Mouse (Mus musculus): ENCODE results near the gene Dlx2. TPM values are rescaled to one million over a fixed set of nuclear protein-coding genes. Genes with fewer than 3 reads are reported as not detected.
A peak's percentile ranks its signal among the peaks of the same experiment; 100 is the strongest.

The Dlx2 gene
- polyA plus RNA-seq, 1 experiment from 2014 or later = 0.39 TPM

DNA sequence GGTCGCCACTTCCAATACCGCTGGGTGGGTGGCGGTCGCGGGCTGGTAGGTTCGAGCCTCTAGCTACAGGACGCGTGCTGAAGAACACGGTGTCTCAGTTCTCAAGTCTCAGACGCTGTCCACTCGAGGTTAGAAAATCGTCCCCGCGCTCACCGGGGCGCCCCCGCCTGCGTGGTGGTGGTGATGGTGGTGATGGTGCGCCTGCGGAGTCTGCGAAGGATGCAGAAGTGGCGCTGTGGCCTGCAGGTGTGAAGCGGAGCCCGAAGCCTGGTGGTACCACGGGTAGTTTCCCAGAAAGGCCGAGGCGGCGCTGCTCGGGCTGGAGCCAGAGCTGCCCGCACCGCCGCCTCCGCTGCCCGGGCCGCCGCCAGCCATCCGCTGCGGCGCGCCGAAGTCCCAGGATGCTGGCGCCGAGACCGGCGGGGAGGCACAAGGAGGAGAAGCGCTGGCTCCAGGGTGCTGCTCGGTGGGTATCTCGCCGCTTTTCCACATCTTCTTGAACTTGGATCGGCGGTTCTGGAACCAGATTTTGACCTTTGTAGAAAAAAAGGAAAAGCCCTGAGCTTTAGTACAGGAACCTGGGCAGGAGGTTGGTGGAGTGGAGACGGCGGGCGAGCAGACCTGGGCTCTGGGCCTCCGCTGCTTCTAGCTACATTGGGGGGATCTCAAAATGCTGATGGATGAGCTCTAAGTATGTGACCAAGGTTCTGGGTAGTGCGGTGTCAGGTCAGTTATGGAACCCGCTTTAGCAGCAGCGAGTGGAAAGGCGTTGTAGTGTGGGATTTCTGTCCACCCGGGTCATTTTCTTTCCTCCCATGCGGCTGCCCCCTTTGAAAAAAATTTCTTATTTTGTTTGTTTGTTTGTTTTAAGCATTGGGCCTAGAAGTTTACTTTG is 1.9 kb downstream of the Dlx2 start:
- Histone ChIP-seq H3K9me3 (ENCODE audit: control insufficient read depth, low read length) (no peaks in the 10 kb centered on the region), H3K4me2 (ENCODE audit: low read length) (peak overlapping the region; percentile 81), H3K27ac (replicated peaks in 1 of 2; ENCODE audit: control insufficient read depth in 1 of 2, insufficient read depth in 1 of 2, low read depth in 2 of 2, low read length in 2 of 2) (no peak overlapping the region), H3K9ac (ENCODE audit: low read length) (no peak overlapping the region), H3K36me3 (ENCODE audit: control insufficient read depth, insufficient read depth, low read length) (no peaks in the 10 kb centered on the region), H3K27me3 (ENCODE audit: control insufficient read depth, insufficient read depth, low read length) (peaks cover 93% of the 10 kb centered on the region), H3K4me1 (ENCODE audit: control insufficient read depth in 2 of 2, insufficient read depth in 2 of 2, low read length in 2 of 2) (peaks cover 7 to 31% of the 10 kb centered on the region in 2 experiments), H3K4me3 (ENCODE audit: control insufficient read depth in 1 of 2, insufficient read depth in 1 of 2, low read depth in 1 of 2, low read length in 2 of 2) (peak overlapping the region in 1 of 2 experiments; percentile 7; a peak in 1 of 4 replicates)
- WGBS = 2% methylated on average over 61 of the region's 61 CpGs
- ATAC-seq (ENCODE audit: insufficient number of reproducible peaks, insufficient read depth, low FRiP score, low read depth) = no peak

GRCm38 (mm10) chr2:71543948-71544347 is 2.6 kb downstream of the Dlx2 start:
- no peak overlapping the region for H3K27ac ChIP-seq (replicated peaks in 1 of 2; ENCODE audit: control insufficient read depth in 1 of 2, insufficient read depth in 1 of 2, low read depth in 2 of 2, low read length in 2 of 2)
- whole genome bisulfite sequencing = 4% methylated on average over 20 of the region's 20 CpGs
- no peaks in the 10 kb centered on the region for H3K9me3 ChIP-seq (ENCODE audit: control insufficient read depth, low read length)
- peak overlapping the region; percentile 12; the same call in 1 of the 2 replicates for H3K4me2 ChIP-seq (ENCODE audit: low read length)
- H3K9ac ChIP-seq (ENCODE audit: low read length) = no peak overlapping the region
- H3K36me3 ChIP-seq (ENCODE audit: control insufficient read depth, insufficient read depth, low read length) = no peaks in the 10 kb centered on the region
- H3K27me3 ChIP-seq (ENCODE audit: control insufficient read depth, insufficient read depth, low read length) = peaks cover 93% of the 10 kb centered on the region
- H3K4me3 ChIP-seq (ENCODE audit: control insufficient read depth in 1 of 2, insufficient read depth in 1 of 2, low read depth in 1 of 2, low read length in 2 of 2) = peak overlapping the region in 1 of 2 experiments; percentile 7; a peak in 1 of 4 replicates
- no peak for ATAC-seq (ENCODE audit: insufficient number of reproducible peaks, insufficient read depth, low FRiP score, low read depth)
- peaks cover 7 to 31% of the 10 kb centered on the region in 2 experiments for H3K4me1 ChIP-seq (ENCODE audit: control insufficient read depth in 2 of 2, insufficient read depth in 2 of 2, low read length in 2 of 2)

- no peak overlapping the region for H3K4me2 ChIP-seq (ENCODE audit: low read length)
- H3K4me3 ChIP-seq (ENCODE audit: control insufficient read depth in 1 of 2, insufficient read depth in 1 of 2, low read depth in 1 of 2, low read length in 2 of 2) = no peak overlapping the region
- H3K4me1 ChIP-seq (ENCODE audit: control insufficient read depth in 2 of 2, insufficient read depth in 2 of 2, low read length in 2 of 2) = peaks cover 7 to 31% of the 10 kb centered on the region in 2 experiments
Observed at GRCm38 (mm10) chr2:71543531-71543930, 3.0 kb downstream of the Dlx2 start.

DNA sequence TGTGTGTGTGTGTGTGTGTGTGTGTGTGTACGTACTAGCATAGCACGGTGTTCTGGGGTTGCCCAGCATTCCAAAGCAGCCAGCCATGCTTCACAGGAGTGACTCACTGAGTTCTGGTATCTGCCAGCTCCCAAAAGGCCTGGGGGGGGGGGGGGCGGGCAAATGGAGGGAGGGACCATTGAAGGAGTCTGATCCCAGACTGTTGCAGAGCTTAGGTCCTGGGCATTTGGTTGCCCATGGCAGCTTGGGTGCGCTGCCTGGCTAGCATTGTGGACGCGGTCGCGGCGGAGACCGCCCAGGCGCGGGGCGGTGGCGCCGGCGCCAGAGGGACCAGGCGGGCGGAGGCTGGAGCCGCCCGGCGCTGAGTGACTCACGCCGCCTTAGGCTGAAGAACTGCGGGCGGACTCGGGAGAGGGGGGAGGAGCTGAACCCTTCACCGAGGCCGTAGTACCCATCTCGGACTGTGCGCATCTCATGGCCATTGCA is 3.7 kb downstream of the Dlx2 start:
- Histone ChIP-seq H3K9me3 (ENCODE audit: control insufficient read depth, low read length) (no peaks in the 10 kb centered on the region), H3K27ac (replicated peaks in 1 of 2; ENCODE audit: control insufficient read depth in 1 of 2, insufficient read depth in 1 of 2, low read depth in 2 of 2, low read length in 2 of 2) (no peak overlapping the region), H3K27me3 (ENCODE audit: control insufficient read depth, insufficient read depth, low read length) (peaks cover 93% of the 10 kb centered on the region), H3K9ac (ENCODE audit: low read length) (no peak overlapping the region), H3K4me1 (ENCODE audit: control insufficient read depth in 2 of 2, insufficient read depth in 2 of 2, low read length in 2 of 2) (peaks cover 7 to 31% of the 10 kb centered on the region in 2 experiments), H3K36me3 (ENCODE audit: control insufficient read depth, insufficient read depth, low read length) (no peaks in the 10 kb centered on the region), H3K4me3 (ENCODE audit: control insufficient read depth in 1 of 2, insufficient read depth in 1 of 2, low read depth in 1 of 2, low read length in 2 of 2) (peak overlapping the region; percentile 0 to 13; a peak in 3 of 4 replicates), H3K4me2 (ENCODE audit: low read length) (peak overlapping the region; percentile 53)
- WGBS = 1% methylated on average over 24 of the region's 30 CpGs
- peak; percentile 37; the same call in 1 of the 2 replicates for ATAC-seq (ENCODE audit: insufficient number of reproducible peaks, insufficient read depth, low FRiP score, low read depth)

More at GRCm38 (mm10) chr2:71543531-71543930, 3.0 kb downstream of the Dlx2 start:
- no peaks in the 10 kb centered on the region for H3K36me3 ChIP-seq (ENCODE audit: control insufficient read depth, insufficient read depth, low read length)
- no peak overlapping the region for H3K27ac ChIP-seq (replicated peaks in 1 of 2; ENCODE audit: control insufficient read depth in 1 of 2, insufficient read depth in 1 of 2, low read depth in 2 of 2, low read length in 2 of 2)
- no peaks in the 10 kb centered on the region for H3K9me3 ChIP-seq (ENCODE audit: control insufficient read depth, low read length)
- H3K9ac ChIP-seq (ENCODE audit: low read length) = no peak overlapping the region
- 4% methylated on average over 9 of the region's 9 CpGs for WGBS
- H3K27me3 ChIP-seq (ENCODE audit: control insufficient read depth, insufficient read depth, low read length) = peaks cover 93% of the 10 kb centered on the region
- ATAC-seq (ENCODE audit: insufficient number of reproducible peaks, insufficient read depth, low FRiP score, low read depth) = no peak

GRCm38 (mm10) chr2:71542227-71542815 is 4.2 kb downstream of the Dlx2 start:
- H3K4me1 ChIP-seq (ENCODE audit: control insufficient read depth in 2 of 2, insufficient read depth in 2 of 2, low read length in 2 of 2) = peaks cover 7 to 31% of the 10 kb centered on the region in 2 experiments
- no peak overlapping the region; a peak in 1 of 4 replicates for H3K4me3 ChIP-seq (ENCODE audit: control insufficient read depth in 1 of 2, insufficient read depth in 1 of 2, low read depth in 1 of 2, low read length in 2 of 2)
- ATAC-seq (ENCODE audit: insufficient number of reproducible peaks, insufficient read depth, low FRiP score, low read depth) = no peak
- peaks cover 97% of the 10 kb centered on the region for H3K27me3 ChIP-seq (ENCODE audit: control insufficient read depth, insufficient read depth, low read length)
- H3K9me3 ChIP-seq (ENCODE audit: control insufficient read depth, low read length) = no peaks in the 10 kb centered on the region
- no peak overlapping the region for H3K27ac ChIP-seq (replicated peaks in 1 of 2; ENCODE audit: control insufficient read depth in 1 of 2, insufficient read depth in 1 of 2, low read depth in 2 of 2, low read length in 2 of 2)
- H3K4me2 ChIP-seq (ENCODE audit: low read length) = no peak overlapping the region
- no peak overlapping the region for H3K9ac ChIP-seq (ENCODE audit: low read length)
- WGBS = 4% methylated on average over 11 of the region's 11 CpGs
- no peaks in the 10 kb centered on the region for H3K36me3 ChIP-seq (ENCODE audit: control insufficient read depth, insufficient read depth, low read length)

DNA sequence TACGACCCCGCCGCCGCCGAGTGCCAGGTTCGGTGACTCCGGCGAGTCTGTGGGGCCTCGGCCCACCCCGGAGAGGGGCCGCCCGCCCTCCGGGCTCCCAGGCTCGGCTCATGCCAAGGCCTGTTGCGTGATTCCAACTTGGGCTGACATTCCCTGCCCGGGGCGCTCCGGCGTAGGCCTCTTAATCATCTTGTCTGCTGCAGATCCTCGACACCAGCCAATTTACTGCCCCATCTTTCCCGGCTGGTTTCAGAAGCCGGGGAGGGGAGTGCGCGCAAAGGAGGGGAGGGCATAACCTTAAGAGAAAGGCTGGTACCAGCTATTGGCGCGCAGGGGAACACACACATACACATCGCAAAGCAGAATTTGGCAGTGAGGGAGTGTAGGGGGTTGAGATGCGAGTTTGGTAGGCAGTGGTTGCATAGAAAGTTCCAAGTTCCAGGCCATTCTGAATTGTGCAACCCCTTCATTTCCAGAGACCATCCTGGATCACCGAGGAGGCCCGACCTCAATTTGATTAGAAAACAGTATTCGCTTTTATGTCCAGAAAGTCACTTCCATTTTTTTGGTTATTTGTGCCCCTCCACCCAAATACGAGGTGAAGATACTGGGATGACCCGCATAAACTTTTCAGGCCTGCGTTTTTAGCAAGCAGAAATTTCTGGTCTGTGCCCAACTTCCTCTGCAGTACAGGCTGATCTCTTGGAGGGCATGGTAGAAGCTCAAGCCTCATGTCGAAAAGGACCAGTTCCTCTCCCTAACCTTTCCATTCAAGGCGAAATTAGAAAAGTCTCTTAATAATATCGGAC is 4.9 kb downstream of the Dlx2 start:
- Histone ChIP-seq H3K9me3 (ENCODE audit: control insufficient read depth, low read length) (no peaks in the 10 kb centered on the region), H3K4me1 (ENCODE audit: control insufficient read depth in 2 of 2, insufficient read depth in 2 of 2, low read length in 2 of 2) (peaks cover 5 to 29% of the 10 kb centered on the region in 2 experiments), H3K4me3 (ENCODE audit: control insufficient read depth in 1 of 2, insufficient read depth in 1 of 2, low read depth in 1 of 2, low read length in 2 of 2) (peak overlapping the region in 1 of 2 experiments; percentile 28; a peak in 2 of 4 replicates), H3K36me3 (ENCODE audit: control insufficient read depth, insufficient read depth, low read length) (no peaks in the 10 kb centered on the region), H3K27ac (replicated peaks in 1 of 2; ENCODE audit: control insufficient read depth in 1 of 2, insufficient read depth in 1 of 2, low read depth in 2 of 2, low read length in 2 of 2) (no peak overlapping the region), H3K27me3 (ENCODE audit: control insufficient read depth, insufficient read depth, low read length) (peaks cover 97% of the 10 kb centered on the region), H3K9ac (ENCODE audit: low read length) (no peak overlapping the region; the same call in 1 of the 2 replicates), H3K4me2 (ENCODE audit: low read length) (peak overlapping the region; percentile 44)
- WGBS = 5% methylated on average over 37 of the region's 37 CpGs
- no peak for ATAC-seq (ENCODE audit: insufficient number of reproducible peaks, insufficient read depth, low FRiP score, low read depth)
